Mouse (Mus musculus) bone marrow, adult 2 months (tissue): Measurements from ENCODE around the gene Erp44.

Experiments
- CTCF ChIP-seq: fragments of 200-500 bp; IDR thresholded peaks from 2 replicates; pipeline ENCODE4 v1.5.1; 2011; ENCODE audit warnings: low read length, control low read depth; ENCODE audit not compliant: control insufficient read depth, insufficient read depth
- POLR2A ChIP-seq: fragments of 200-500 bp; IDR thresholded peaks from 2 replicates; pipeline ENCODE4 v1.6.1; 2011; ENCODE audit warnings: low read depth, mild to moderate bottlenecking, control low read depth, low read length, borderline replicate concordance; ENCODE audit not compliant: control insufficient read depth

DNA sequence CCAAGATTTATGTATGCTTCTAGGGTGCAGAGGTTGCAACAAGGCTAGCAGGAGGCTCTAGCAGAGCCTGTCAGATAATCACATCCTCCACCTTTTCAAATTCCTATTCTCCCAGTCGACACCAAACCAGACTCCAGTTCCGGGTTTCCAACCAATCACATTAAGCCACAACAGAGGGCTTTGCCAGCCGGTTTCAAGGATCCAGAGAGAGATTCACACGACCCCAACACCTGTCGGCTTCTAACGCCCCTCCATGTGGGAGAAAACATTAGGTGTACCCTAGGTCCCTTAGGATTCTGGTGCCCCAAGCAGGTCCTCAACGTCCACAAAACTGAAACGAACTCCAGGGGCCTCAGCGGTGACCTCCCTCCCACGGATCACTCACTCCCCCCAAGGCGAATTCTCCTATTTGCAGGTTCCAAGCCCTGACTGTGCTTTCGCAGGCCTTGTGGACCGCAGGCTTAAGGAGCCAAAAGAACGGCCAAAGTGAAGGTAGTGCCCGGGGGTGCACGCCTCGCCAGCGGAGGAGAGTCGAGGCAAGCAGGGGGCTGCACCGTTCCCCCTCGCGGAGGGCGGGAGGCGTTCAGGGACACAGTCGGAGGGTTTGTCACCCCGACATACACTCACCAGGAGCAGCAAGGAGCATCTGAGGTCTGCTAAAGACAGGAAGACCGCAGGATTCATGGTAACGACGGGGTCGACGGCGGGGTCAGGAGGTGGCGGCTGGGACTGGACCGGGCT, 431 bp downstream of the Erp44 start:
- TF ChIP-seq POLR2A (no peak), CTCF (no peak)
